Mouse (Mus musculus) heart, embryonic 14.5 days (tissue): ENCODE measurements around the gene Stoml2. TPM values are rescaled to one million over a fixed set of nuclear protein-coding genes. Genes with fewer than 3 reads are reported as not detected.
"Not testable (repeated sequence)": the region's sequence is repeated elsewhere in the genome, so short reads cannot be mapped to it uniquely, and the experiment has no call there.

Experiments used
- ATAC-seq: fragments of 200-750 bp; cut with Nextera tagmentation; 2 replicates; pipeline ENCODE4 v1.8.0; 2017; ENCODE audit warnings: low read depth, moderate TSS enrichment; ENCODE audit not compliant: insufficient number of reproducible peaks, insufficient read depth, low FRiP score
- H3K27ac ChIP-seq, 2 experiments: fragments of 200-500 bp in 1 of 2; fragments of 300-500 bp in 1 of 2; sonication (generic) in 1 of 2; replicated peaks in 1 of 2; 2 replicates each; pipeline ENCODE4 v1.5.1; 2012 to 2014; ENCODE audit warnings: low read depth in 2 of 2, low read length in 2 of 2, control low read depth in 1 of 2, mild to moderate bottlenecking in 1 of 2, mixed read lengths in 1 of 2; ENCODE audit not compliant: control insufficient read depth in 1 of 2, insufficient read depth in 1 of 2
- H3K27me3 ChIP-seq: fragments of 300-500 bp; sonication (generic); 2 replicates; pipeline ENCODE4 v1.6.1; 2014; ENCODE audit warnings: mild to moderate bottlenecking, low read length, control low read depth; ENCODE audit not compliant: control insufficient read depth, insufficient read depth
- H3K36me3 ChIP-seq: fragments of 300-500 bp; sonication (generic); 2 replicates; pipeline ENCODE4 v1.6.1; 2014; ENCODE audit warnings: mild to moderate bottlenecking, control low read depth, low read length, mixed read lengths; ENCODE audit not compliant: control insufficient read depth, insufficient read depth
- H3K4me1 ChIP-seq, 2 experiments: fragments of 200-500 bp in 1 of 2; fragments of 300-500 bp in 1 of 2; sonication (generic) in 1 of 2; 2 replicates each; pipeline ENCODE4 v1.6.1; 2012 to 2014; ENCODE audit warnings: low read length in 2 of 2, control low read depth in 1 of 2, mixed read lengths in 1 of 2; ENCODE audit not compliant: control insufficient read depth in 2 of 2, insufficient read depth in 2 of 2
- H3K4me2 ChIP-seq: fragments of 300-500 bp; sonication (generic); 2 replicates; pipeline ENCODE4 v1.6.1; 2014; ENCODE audit warnings: mild to moderate bottlenecking, low read length
- H3K4me3 ChIP-seq, 2 experiments: fragments of 200-500 bp in 1 of 2; fragments of 300-500 bp in 1 of 2; sonication (generic) in 1 of 2; 2 replicates each; pipeline ENCODE4 v1.5.1; 2012 to 2014; ENCODE audit warnings: low read length in 2 of 2, mild to moderate bottlenecking in 2 of 2, control low read depth in 1 of 2, low read depth in 1 of 2, moderate library complexity in 1 of 2; ENCODE audit not compliant: control insufficient read depth in 1 of 2, insufficient read depth in 1 of 2
- H3K9ac ChIP-seq: fragments of 300-500 bp; sonication (generic); 2 replicates; pipeline ENCODE4 v1.6.1; 2014; ENCODE audit warnings: mild to moderate bottlenecking, low read length
- H3K9me3 ChIP-seq: fragments of 300-500 bp; sonication (generic); 2 replicates; pipeline ENCODE4 v1.6.1; 2016; ENCODE audit warnings: low read length, control low read depth; ENCODE audit not compliant: control insufficient read depth
- WGBS: fragments of 180-500 bp; shearing (Covaris S2); extraction: QIAGEN DNeasy Blood & Tissue Kit; methylation state at CpG from one replicate; pipeline ENCODE4 v1.1.7; 2014; 5-methylcytosine and 5-hydroxymethylcytosine counted together
- polyA plus RNA-seq: library from polyadenylated mRNA; unstranded; fragments of >200 nt; fragmentation: Nextera tagmentation; extraction: Ambion mirVana; gene quantifications from 2 replicates; pipeline ENCODE4 v1.2.1, GENCODE M21; 2014

Gene Stoml2
- polyA plus RNA-seq, 1 experiment from 2014 or later, result 201 TPM

- H3K27me3 ChIP-seq, result no peaks in the 10 kb centered on the region
- H3K9me3 ChIP-seq, result no peaks in the 10 kb centered on the region
- no peak overlapping the region for H3K9ac ChIP-seq
- no peak overlapping the region for H3K27ac ChIP-seq
- 79% methylated on average over 2 of the region's 2 CpGs for WGBS
- H3K4me1 ChIP-seq, result peaks cover 4 to 19% of the 10 kb centered on the region in 2 experiments
- H3K4me2 ChIP-seq, result no peak overlapping the region
- no peak overlapping the region for H3K4me3 ChIP-seq
- peaks cover 13% of the 10 kb centered on the region for H3K36me3 ChIP-seq
- ATAC-seq, result no peak
Observed at GRCm38 (mm10) chr4:43001272-43001671, 30.2 kb downstream of the Stoml2 start.

GRCm38 (mm10) chr4:43000141-43000986 lies 31.1 kb downstream of the Stoml2 start, which contains the start of gene Vcp:
Gene Vcp, minus strand, starts transcription at chr4:43000507.
- H3K27ac ChIP-seq, result peak within 1 kb of the TSS; percentile 97
- 1% methylated on average over 45 of the region's 56 CpGs for WGBS

GRCm38 (mm10) chr4:42999451-43000140 lies 31.9 kb downstream of the Stoml2 start:
- H3K4me3 ChIP-seq, result peak overlapping the region; percentile 66 to 90
- under 1% methylated on average over 51 of the region's 51 CpGs for WGBS
- no peaks in the 10 kb centered on the region for H3K27me3 ChIP-seq
- H3K9ac ChIP-seq, result peak overlapping the region; percentile 89
- H3K4me1 ChIP-seq, result peaks cover 4 to 19% of the 10 kb centered on the region in 2 experiments
- H3K4me2 ChIP-seq, result peak overlapping the region; percentile 74
- ATAC-seq, result peak; percentile 84
- H3K27ac ChIP-seq, result peak overlapping the region; percentile 97
- peaks cover 25% of the 10 kb centered on the region for H3K36me3 ChIP-seq
- no peaks in the 10 kb centered on the region for H3K9me3 ChIP-seq

More at GRCm38 (mm10) chr4:43000141-43000986, 31.1 kb downstream of the Stoml2 start, which contains the start of gene Vcp:
- H3K27me3 ChIP-seq, H3K9me3 ChIP-seq: not testable (repeated sequence)
- Histone ChIP-seq H3K9ac (peak within 1 kb of the TSS; percentile 89), H3K4me2 (peak within 1 kb of the TSS; percentile 74), H3K4me3 (peak within 1 kb of the TSS; percentile 66 to 90), H3K4me1 (peaks cover 4 to 19% of the 10 kb centered on the region in 2 experiments), H3K36me3 (peaks cover 21% of the 10 kb centered on the region)
- ATAC-seq, result peak; percentile 97

- Histone ChIP-seq H3K9ac (peak overlapping the region; percentile 89), H3K36me3 (peaks cover 41% of the 10 kb centered on the region), H3K4me3 (peak overlapping the region in 1 of 2 experiments; percentile 66; a peak in 2 of 4 replicates), H3K27me3 (no peaks in the 10 kb centered on the region), H3K9me3 (no peaks in the 10 kb centered on the region), H3K4me2 (peak overlapping the region; percentile 74), H3K27ac (peak overlapping the region; percentile 66 to 97), H3K4me1 (peaks cover 4 to 19% of the 10 kb centered on the region in 2 experiments)
- 22% methylated on average over 2 of the region's 2 CpGs for WGBS
- no peak for ATAC-seq
Observed at GRCm38 (mm10) chr4:42998022-42998421, 33.5 kb downstream of the Stoml2 start.

GRCm38 (mm10) chr4:42988296-42988695 lies 43.2 kb downstream of the Stoml2 start:
- Histone ChIP-seq H3K9me3 (no peaks in the 10 kb centered on the region), H3K4me3 (no peak overlapping the region), H3K27ac (no peak overlapping the region), H3K27me3 (no peaks in the 10 kb centered on the region), H3K9ac (no peak overlapping the region), H3K4me1 (no peaks in the 10 kb centered on the region), H3K4me2 (no peak overlapping the region), H3K36me3 (peaks cover 100% of the 10 kb centered on the region)
- ATAC-seq, result no peak
- WGBS, result 84% methylated on average over 1 of the region's 1 CpGs

GRCm38 (mm10) chr4:42980467-42980866 lies 51.0 kb downstream of the Stoml2 start:
- H3K4me3 ChIP-seq, H3K9ac ChIP-seq, H3K4me1 ChIP-seq, H3K9me3 ChIP-seq, ATAC-seq, H3K27ac ChIP-seq, H3K4me2 ChIP-seq, H3K27me3 ChIP-seq: not testable (repeated sequence)
- 90% methylated on average over 7 of the region's 8 CpGs for WGBS
- H3K36me3 ChIP-seq, result peaks cover 83% of the 10 kb centered on the region

GRCm38 (mm10) chr4:42978062-42978461 lies 53.4 kb downstream of the Stoml2 start:
- 92% methylated on average over 4 of the region's 4 CpGs for WGBS
- no peak overlapping the region for H3K4me2 ChIP-seq
- ATAC-seq, result no peak
- no peak overlapping the region for H3K9ac ChIP-seq
- no peaks in the 10 kb centered on the region for H3K9me3 ChIP-seq
- no peak overlapping the region for H3K4me3 ChIP-seq
- H3K4me1 ChIP-seq, result peaks cover 4 to 5% of the 10 kb centered on the region in 2 experiments; a peak in 2 of 4 replicates
- H3K36me3 ChIP-seq, result peaks cover 60% of the 10 kb centered on the region
- H3K27ac ChIP-seq, result no peak overlapping the region
- no peaks in the 10 kb centered on the region for H3K27me3 ChIP-seq
